ENCODE assay signal across 10 mouse cellular contexts in the genomic region with DNA sequence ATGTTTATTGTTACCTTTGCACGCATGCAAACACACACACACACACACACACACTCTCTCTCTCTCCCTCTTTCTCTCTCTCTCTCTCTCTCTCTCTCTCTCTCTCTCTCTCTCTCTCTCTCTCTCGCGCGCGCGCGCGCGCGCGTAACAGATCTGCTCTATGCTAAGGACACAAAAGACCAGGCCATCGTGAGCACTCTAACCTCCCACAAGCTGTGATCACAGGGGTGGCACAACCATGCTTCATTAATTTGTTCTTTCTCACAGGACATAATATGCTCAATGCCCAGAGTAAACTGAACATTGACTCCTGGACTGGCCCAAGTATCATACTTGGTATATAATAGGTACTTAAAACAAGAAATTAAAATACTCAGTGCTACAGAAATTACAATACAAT. TPM values are rescaled to one million over a fixed set of nuclear protein-coding genes. Genes with fewer than 3 reads are reported as not detected.
DNase-seq lines count a peak whose midpoint lies in the region; ATAC-seq and TF ChIP-seq lines count a peak whose summit lies in the region.
"Had no signal": no experiment of that assay in that cellular context is flagged by ENCODE, and none has a peak within 500 bp of the region (broad histone marks: within the 10 kb centered on the region; RNA-seq: fewer than 3 reads in every experiment).

No protein-coding gene starts in this region.

- peak overlapping the region; percentile 85 for H3K4me2 ChIP-seq in heart, embryonic 14.5 days (ENCODE audit: low read length)
- H3K4me2 ChIP-seq in stomach, embryonic 15.5 days: peak overlapping the region; percentile 16; the same call in 1 of the 2 replicates
- H3K4me2 ChIP-seq in stomach, postnatal 0 days (replicated peaks; ENCODE audit: low read depth): no peak overlapping the region; the same call in 1 of the 2 replicates
- H3K4me2 ChIP-seq in hindbrain, postnatal 0 days (ENCODE audit: low read depth, low read length): peak overlapping the region; percentile 77
- H3K4me2 ChIP-seq in stomach, embryonic 16.5 days (ENCODE audit: low read depth, low read length): peak overlapping the region; percentile 21; the same call in 1 of the 2 replicates

- no peak for DNase-seq in heart, adult 2 months
- no peak for DNase-seq in stomach, postnatal 0 days (ENCODE audit: low spot score)
- DNase-seq in hindbrain, postnatal 0 days (ENCODE audit: low spot score): peak; percentile 40
- no peak for DNase-seq in lung, postnatal 14 days
- DNase-seq in urinary bladder, postnatal 36 days (ENCODE audit: low spot score in 2 of 2): no peak
- DNase-seq: cerebellum, adult 9-10 months; thymus, postnatal 36 days had no signal

- intact Hi-C loops in heart, adult 2 months (cut with DNase I): no loop called here

- H3K9me3 ChIP-seq in heart, embryonic 14.5 days (ENCODE audit: control insufficient read depth, low read length): no peaks in the 10 kb centered on the region
- no peaks in the 10 kb centered on the region for H3K9me3 ChIP-seq in stomach, embryonic 15.5 days
- no peaks in the 10 kb centered on the region for H3K9me3 ChIP-seq in stomach, postnatal 0 days (ENCODE audit: control insufficient read depth, low read length)
- H3K9me3 ChIP-seq in hindbrain, postnatal 0 days (ENCODE audit: low read length): no peaks in the 10 kb centered on the region
- no peaks in the 10 kb centered on the region for H3K9me3 ChIP-seq in stomach, embryonic 16.5 days (replicated peaks; ENCODE audit: control insufficient read depth, low read length)

- no peak for TF ChIP-seq CTCF in heart, adult 2 months (IDR thresholded peaks at IDR 0.05)
- TF ChIP-seq CTCF in stomach, postnatal 0 days (IDR thresholded peaks at IDR 0.05; ENCODE audit: low read depth): no peak
- no peak for TF ChIP-seq CTCF in hindbrain, postnatal 0 days (IDR thresholded peaks at IDR 0.05; ENCODE audit: low read depth)

- H3K79me2 ChIP-seq in heart, adult 2 months (replicated peaks; ENCODE audit: control insufficient read depth, insufficient read depth, low read length): peaks cover 7% of the 10 kb centered on the region; the same call in 1 of the 2 replicates

- H3K4me3 ChIP-seq in heart, embryonic 14.5 days (ENCODE audit: control insufficient read depth in 1 of 2, insufficient read depth in 1 of 2, low read depth in 1 of 2, low read length in 2 of 2): peak overlapping the region in 1 of 2 experiments; percentile 83; a peak in 1 of 4 replicates
- H3K4me3 ChIP-seq in heart, adult 2 months: no peak overlapping the region
- no peak overlapping the region for H3K4me3 ChIP-seq in stomach, embryonic 15.5 days (replicated peaks)
- no peak overlapping the region for H3K4me3 ChIP-seq in stomach, postnatal 0 days (ENCODE audit: low read depth, low read length)
- no peak overlapping the region; the same call in 1 of the 2 replicates for H3K4me3 ChIP-seq in hindbrain, postnatal 0 days (ENCODE audit: low read length)
- H3K4me3 ChIP-seq in stomach, embryonic 16.5 days (replicated peaks; ENCODE audit: low read length): no peak overlapping the region

- peak overlapping the region; percentile 30; the same call in 1 of the 2 replicates for H3K9ac ChIP-seq in heart, embryonic 14.5 days (ENCODE audit: low read length)
- no peak overlapping the region for H3K9ac ChIP-seq in heart, adult 2 months (ENCODE audit: low read depth, low read length)
- no peak overlapping the region for H3K9ac ChIP-seq in stomach, embryonic 15.5 days
- H3K9ac ChIP-seq in stomach, postnatal 0 days (ENCODE audit: low read length): no peak overlapping the region
- no peak overlapping the region for H3K9ac ChIP-seq in hindbrain, postnatal 0 days (replicated peaks; ENCODE audit: low read length)
- no peak overlapping the region for H3K9ac ChIP-seq in stomach, embryonic 16.5 days (ENCODE audit: low read length)

- peaks cover 44% of the 10 kb centered on the region for H3K36me3 ChIP-seq in heart, embryonic 14.5 days (ENCODE audit: control insufficient read depth, insufficient read depth, low read length)
- H3K36me3 ChIP-seq in heart, adult 2 months (ENCODE audit: control insufficient read depth, insufficient read depth, low read length): peaks cover 17% of the 10 kb centered on the region
- peaks cover 14% of the 10 kb centered on the region for H3K36me3 ChIP-seq in stomach, embryonic 15.5 days
- peaks cover 6% of the 10 kb centered on the region; the same call in 1 of the 2 replicates for H3K36me3 ChIP-seq in stomach, postnatal 0 days (ENCODE audit: control insufficient read depth, insufficient read depth, low read length)
- peaks cover 11% of the 10 kb centered on the region for H3K36me3 ChIP-seq in hindbrain, postnatal 0 days (ENCODE audit: insufficient read depth, low read length)
- H3K36me3 ChIP-seq in stomach, embryonic 16.5 days (ENCODE audit: control insufficient read depth, insufficient read depth, low read length): peaks cover 15% of the 10 kb centered on the region

- no peak for ATAC-seq in heart, embryonic 14.5 days (ENCODE audit: insufficient number of reproducible peaks, insufficient read depth, low FRiP score, low read depth)
- ATAC-seq in stomach, embryonic 15.5 days (ENCODE audit: insufficient read depth, low FRiP score, low read depth): no peak
- ATAC-seq in stomach, postnatal 0 days (ENCODE audit: low FRiP score, low TSS enrichment): no peak
- no peak for ATAC-seq in hindbrain, postnatal 0 days
- ATAC-seq in stomach, embryonic 16.5 days (ENCODE audit: insufficient read depth, low FRiP score): no peak

- no peak for TF ChIP-seq EP300 in heart, adult 2 months (IDR thresholded peaks at IDR 0.05; ENCODE audit: insufficient read depth, low read depth, low read length)
- no peak for TF ChIP-seq EP300 in stomach, postnatal 0 days (optimal IDR thresholded peaks at IDR 0.05)

- 88% methylated on average over 11 of the region's 12 CpGs for WGBS in heart, embryonic 14.5 days
- 86% methylated on average over 11 of the region's 12 CpGs for WGBS in heart, adult 2 months
- 79% methylated on average over 11 of the region's 12 CpGs for WGBS in stomach, embryonic 15.5 days
- WGBS in stomach, postnatal 0 days: 80% methylated on average over 11 of the region's 12 CpGs
- WGBS in hindbrain, postnatal 0 days: 29% methylated on average over 10 of the region's 12 CpGs
- 80% methylated on average over 11 of the region's 12 CpGs for WGBS in stomach, embryonic 16.5 days

- no peak overlapping the region for H3K27ac ChIP-seq in heart, embryonic 14.5 days (replicated peaks in 1 of 2; ENCODE audit: control insufficient read depth in 1 of 2, insufficient read depth in 1 of 2, low read depth in 2 of 2, low read length in 2 of 2)
- no peak overlapping the region for H3K27ac ChIP-seq in heart, adult 2 months
- no peak overlapping the region for H3K27ac ChIP-seq in stomach, embryonic 15.5 days
- H3K27ac ChIP-seq in stomach, postnatal 0 days (replicated peaks): no peak overlapping the region
- H3K27ac ChIP-seq in hindbrain, postnatal 0 days: no peak overlapping the region
- no peak overlapping the region for H3K27ac ChIP-seq in stomach, embryonic 16.5 days (ENCODE audit: low read length)

- H3K4me1 ChIP-seq in heart, embryonic 14.5 days (ENCODE audit: control insufficient read depth in 2 of 2, insufficient read depth in 2 of 2, low read length in 2 of 2): peaks cover 4 to 33% of the 10 kb centered on the region in 2 experiments
- H3K4me1 ChIP-seq in heart, adult 2 months (ENCODE audit: control insufficient read depth, insufficient read depth, low read length): peaks cover 12% of the 10 kb centered on the region
- H3K4me1 ChIP-seq in stomach, embryonic 15.5 days: peaks cover 10% of the 10 kb centered on the region; the same call in 1 of the 2 replicates
- no peaks in the 10 kb centered on the region for H3K4me1 ChIP-seq in stomach, postnatal 0 days (replicated peaks; ENCODE audit: control insufficient read depth, insufficient read depth)
- peaks cover 12% of the 10 kb centered on the region; the same call in 1 of the 2 replicates for H3K4me1 ChIP-seq in hindbrain, postnatal 0 days (ENCODE audit: insufficient read depth, low read length)
- H3K4me1 ChIP-seq in stomach, embryonic 16.5 days (ENCODE audit: control insufficient read depth, insufficient read depth, low read length): peaks cover 7% of the 10 kb centered on the region

- no peak for TF ChIP-seq POLR2A in heart, adult 2 months (IDR thresholded peaks at IDR 0.05; ENCODE audit: insufficient read depth, low read depth, low read length)

- H3K27me3 ChIP-seq in heart, embryonic 14.5 days (ENCODE audit: control insufficient read depth, insufficient read depth, low read length): no peaks in the 10 kb centered on the region
- no peaks in the 10 kb centered on the region for H3K27me3 ChIP-seq in heart, adult 2 months (ENCODE audit: control insufficient read depth, insufficient read depth, low read length)
- no peaks in the 10 kb centered on the region for H3K27me3 ChIP-seq in stomach, embryonic 15.5 days (replicated peaks)
- no peaks in the 10 kb centered on the region for H3K27me3 ChIP-seq in stomach, postnatal 0 days (ENCODE audit: control insufficient read depth, insufficient read depth, low read length)
- no peaks in the 10 kb centered on the region for H3K27me3 ChIP-seq in hindbrain, postnatal 0 days (ENCODE audit: insufficient read depth, low read length)
- H3K27me3 ChIP-seq in stomach, embryonic 16.5 days (ENCODE audit: control insufficient read depth, insufficient read depth, low read length): no peaks in the 10 kb centered on the region

RNA-seq across cellular contexts. Expression of a gene that starts 37.0 kb away (rescaled TPM):
- 27.9 and 39.6 TPM in 2 replicates for polyA plus RNA-seq in heart, embryonic 14.5 days (2014; fragmentation: Nextera tagmentation; extraction: Ambion mirVana)
- 10 to 100 TPM; 58.9 to 60.4 TPM for total RNA-seq in heart, adult 2 months (2021)
- 16.1 and 31.2 TPM in 2 replicates for polyA plus RNA-seq in heart, adult 2 months (2012; rRNA removed)
- 55.1 and 62.0 TPM in 2 replicates for polyA plus RNA-seq in stomach, embryonic 15.5 days (2015; fragmentation: Nextera tagmentation; extraction: Ambion mirVana)
- 17.1 and 20.7 TPM in 2 replicates for polyA plus RNA-seq in stomach, postnatal 0 days (2015; fragmentation: Nextera tagmentation; extraction: Ambion mirVana)
- total RNA-seq in hindbrain, postnatal 0 days (2014; rRNA removed): 75.1 and 79.2 TPM in 2 replicates
- polyA plus RNA-seq in hindbrain, postnatal 0 days (2015; fragmentation: Nextera tagmentation; extraction: Ambion mirVana): 18.7 and 21.6 TPM in 2 replicates
- polyA plus RNA-seq in stomach, embryonic 16.5 days (2015; fragmentation: Nextera tagmentation; extraction: Ambion mirVana): 50.9 and 58.3 TPM in 2 replicates
